ENCODE assay signal across 8 mouse cellular contexts in the genomic region with DNA sequence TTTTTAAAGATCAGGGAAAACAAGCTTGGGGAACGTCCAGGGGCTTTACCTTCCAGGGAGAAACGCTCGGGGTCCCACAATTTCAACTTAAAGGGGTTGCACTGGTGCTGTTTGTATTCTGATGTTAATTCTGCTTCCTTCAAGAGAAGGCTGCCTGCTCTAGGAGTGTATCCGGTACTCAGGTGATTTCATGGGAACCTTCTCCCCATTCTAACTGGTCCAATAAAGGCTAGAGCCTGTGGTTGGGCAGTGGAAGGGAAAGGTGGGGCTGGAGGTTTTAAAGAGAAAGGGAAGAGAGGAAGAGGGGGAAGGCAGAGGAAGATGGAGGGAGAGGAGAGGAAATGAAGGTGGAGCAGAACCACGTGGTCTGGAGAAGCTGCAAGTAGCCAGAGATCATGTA. TPM values are rescaled to one million over a fixed set of nuclear protein-coding genes. Genes with fewer than 3 reads are reported as not detected.
"Had no signal": no experiment of that assay in that cellular context is flagged by ENCODE, and none has a peak within 500 bp of the region (broad histone marks: within the 10 kb centered on the region; RNA-seq: fewer than 3 reads in every experiment).

No protein-coding gene starts in this region.

RNA-seq across cellular contexts. Expression of a gene that starts 33.2 kb away (rescaled TPM):
- total RNA-seq: neutrophil, adult 5-6 weeks had no signal
- polyA plus RNA-seq: neural tube, embryonic 12.5 days; neural tube, embryonic 13.5 days; neural tube, embryonic 14.5 days; neural tube, embryonic 15.5 days; small intestine, adult 2 months; spleen, adult 2 months; stomach, embryonic 14.5 days had no signal
